Mouse (Mus musculus) heart, postnatal 4 days (tissue): ENCODE measurements at regions not wholly inside any gene's neighbourhood (a gene's known extent, or its start where the extent isn't known, plus 50 kb on each side); places are given as distances from the start of the nearest gene placed in this dataset.

Experiments
- DNase-seq: peaks from one replicate; pipeline ENCODE4 v3.0.0; 2021

GRCm38 (mm10) chr10:87639339-87639738 lies 117.7 kb downstream of the Pah start:
- DNase-seq, result no peak

GRCm38 (mm10) chr10:87649091-87649490 lies 127.5 kb downstream of the Pah start:
- DNase-seq, result peak; percentile 44

GRCm38 (mm10) chr10:87652139-87652740 lies 130.6 kb downstream of the Pah start:
- no peak for DNase-seq

GRCm38 (mm10) chr10:87654112-87654511 lies 132.5 kb downstream of the Pah start:
- DNase-seq, result no peak

- no peak for DNase-seq
Observed at GRCm38 (mm10) chr10:87666020-87666718, 144.6 kb downstream of the Pah start.

- peak; percentile 34 for DNase-seq
Observed at GRCm38 (mm10) chr10:87666719-87667387, 145.3 kb downstream of the Pah start.

GRCm38 (mm10) chr10:87667651-87668140 lies 146.1 kb downstream of the Pah start:
- DNase-seq, result no peak

GRCm38 (mm10) chr10:87674740-87675420 lies 153.3 kb downstream of the Pah start:
- DNase-seq, result no peak

- no peak for DNase-seq
Observed at GRCm38 (mm10) chr10:87676041-87676672, 154.6 kb downstream of the Pah start.

GRCm38 (mm10) chr10:87678984-87679383 lies 157.4 kb downstream of the Pah start:
- DNase-seq, result no peak

GRCm38 (mm10) chr10:87686311-87686710 lies 164.7 kb downstream of the Pah start:
- DNase-seq, result no peak

GRCm38 (mm10) chr10:87686785-87687184 lies 165.2 kb downstream of the Pah start:
- no peak for DNase-seq

GRCm38 (mm10) chr10:87687844-87688243 lies 166.2 kb downstream of the Pah start:
- DNase-seq, result no peak

- peak; percentile 40 for DNase-seq
Observed at GRCm38 (mm10) chr10:87690831-87691230, 167.2 kb upstream of the Igf1 start.

GRCm38 (mm10) chr10:87696485-87696884 lies 161.6 kb upstream of the Igf1 start:
- peak; percentile 47 for DNase-seq

- DNase-seq, result no peak
Observed at GRCm38 (mm10) chr10:87711209-87711608, 146.9 kb upstream of the Igf1 start.

- DNase-seq, result peak; percentile 70
Observed at GRCm38 (mm10) chr10:87711798-87712197, 146.3 kb upstream of the Igf1 start.

GRCm38 (mm10) chr10:87715874-87716600 lies 142.0 kb upstream of the Igf1 start:
- no peak for DNase-seq

- no peak for DNase-seq
Observed at GRCm38 (mm10) chr10:87717156-87717555, 140.9 kb upstream of the Igf1 start.

GRCm38 (mm10) chr10:87718491-87718890 lies 139.6 kb upstream of the Igf1 start:
- DNase-seq, result no peak

- DNase-seq, result no peak
Observed at GRCm38 (mm10) chr10:87719978-87720377, 138.1 kb upstream of the Igf1 start.

- DNase-seq, result no peak
Observed at GRCm38 (mm10) chr10:87722244-87722643, 135.8 kb upstream of the Igf1 start.
